Mouse (Mus musculus): Measurements from ENCODE around the gene Rasl2-9. TPM values are rescaled to one million over a fixed set of nuclear protein-coding genes. Genes with fewer than 3 reads are reported as not detected.

Rasl2-9 gene
- total and polyA plus RNA-seq, 2 experiments: 0.45 to 2.7 TPM

DNA sequence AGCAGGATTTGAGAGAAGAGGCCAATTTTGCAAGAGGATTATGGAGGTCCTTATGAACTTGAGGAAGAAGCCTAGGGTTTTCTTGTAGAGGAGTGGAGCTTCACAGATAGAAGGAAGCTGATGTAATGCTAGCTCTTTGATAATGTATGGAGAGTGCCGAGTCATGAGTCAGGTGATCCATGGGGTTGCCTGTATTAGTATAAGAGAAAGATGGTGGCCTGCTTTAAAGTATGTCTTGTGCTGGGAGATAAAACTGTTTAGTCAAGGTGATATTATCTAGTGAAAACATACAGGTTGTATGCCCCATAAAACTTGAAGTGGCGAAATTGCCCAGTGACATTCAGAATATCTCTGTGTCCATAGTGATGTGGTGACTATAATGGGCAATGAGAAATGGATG, 48.8 kb downstream of the Rasl2-9 start:
- Histone ChIP-seq H3K27me3 (ENCODE audit: control insufficient read depth, insufficient read depth, low read length) (no peaks in the 10 kb centered on the region), H3K79me2 (ENCODE audit: control insufficient read depth, insufficient read depth, low read length) (peaks cover 16% of the 10 kb centered on the region), H3K27ac (replicated peaks; ENCODE audit: insufficient read depth, low read depth, low read length) (no peak overlapping the region), H3K4me3 (ENCODE audit: insufficient read depth, low read depth, low read length) (no peak overlapping the region), H3K36me3 (ENCODE audit: control insufficient read depth, insufficient read depth, low read length) (peaks cover 55% of the 10 kb centered on the region), H3K4me1 (ENCODE audit: control insufficient read depth, insufficient read depth, low read length) (peaks cover 9% of the 10 kb centered on the region), H3K9ac (ENCODE audit: low read depth, low read length) (no peak overlapping the region)
- no peak for TF ChIP-seq CTCF (IDR thresholded peaks at IDR 0.05; ENCODE audit: low read depth, low read length)
- TF ChIP-seq POLR2A (IDR thresholded peaks at IDR 0.05; ENCODE audit: extremely low read depth, insufficient read depth, low read length): no peak
- WGBS: 89% methylated on average over 2 of the region's 2 CpGs
- DNase-seq (ENCODE audit: extremely low read depth, low read depth, low spot score): no peak

DNA sequence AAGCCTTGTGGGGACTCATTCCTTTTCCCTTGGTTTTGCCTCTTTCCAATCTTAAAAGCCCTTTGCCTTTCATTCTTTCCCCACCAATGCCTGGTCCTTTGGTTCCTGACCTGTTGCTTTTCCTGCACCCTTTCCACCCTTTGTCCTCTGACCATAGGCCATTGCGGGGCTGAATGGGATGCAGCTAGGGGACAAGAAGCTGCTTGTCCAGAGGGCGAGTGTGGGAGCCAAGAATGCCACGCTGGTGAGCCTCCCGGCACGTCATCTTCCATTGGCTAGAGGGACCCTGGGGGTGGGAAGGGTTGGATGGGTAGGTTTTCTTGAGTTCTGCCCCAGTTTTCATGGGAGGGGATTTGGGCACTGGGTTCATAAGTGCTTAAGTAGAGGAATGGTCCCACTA, 50.8 kb downstream of the Rasl2-9 start:
- no peak for DNase-seq (ENCODE audit: extremely low read depth, low read depth, low spot score)
- Histone ChIP-seq H3K27me3 (ENCODE audit: control insufficient read depth, insufficient read depth, low read length) (no peaks in the 10 kb centered on the region), H3K36me3 (ENCODE audit: control insufficient read depth, insufficient read depth, low read length) (peaks cover 74% of the 10 kb centered on the region), H3K79me2 (ENCODE audit: control insufficient read depth, insufficient read depth, low read length) (peaks cover 19% of the 10 kb centered on the region), H3K9ac (ENCODE audit: low read depth, low read length) (no peak overlapping the region), H3K27ac (replicated peaks; ENCODE audit: insufficient read depth, low read depth, low read length) (no peak overlapping the region), H3K4me3 (ENCODE audit: insufficient read depth, low read depth, low read length) (no peak overlapping the region), H3K4me1 (ENCODE audit: control insufficient read depth, insufficient read depth, low read length) (no peaks in the 10 kb centered on the region)
- WGBS: 89% methylated on average over 5 of the region's 5 CpGs
- no peak for TF ChIP-seq CTCF (IDR thresholded peaks at IDR 0.05; ENCODE audit: low read depth, low read length)
- no peak for TF ChIP-seq POLR2A (IDR thresholded peaks at IDR 0.05; ENCODE audit: extremely low read depth, insufficient read depth, low read length)

Other genes with a start within 250 kb of the Rasl2-9 start
- gene Isoc2a, start 248.8 kb downstream of the Rasl2-9 start, total RNA-seq (2014; rRNA removed): 54.3 and 63.5 TPM in 2 replicates
- gene Isoc2a, start 248.8 kb downstream of the Rasl2-9 start, polyA plus RNA-seq (2012; rRNA removed): 103 and 110 TPM in 2 replicates
- gene Gm36210, start 219.4 kb downstream of the Rasl2-9 start, total RNA-seq (2014; rRNA removed): not detected in 2 replicates
- 0.13 TPM in 1 of 2 replicates, not detected in the other for gene Gm36210, start 219.4 kb downstream of the Rasl2-9 start, polyA plus RNA-seq (2012; rRNA removed)
- 0.55 and 0.74 TPM in 2 replicates for gene Zfp628, start 210.7 kb downstream of the Rasl2-9 start, total RNA-seq (2014; rRNA removed)
- 6.2 and 8.3 TPM in 2 replicates for gene Zfp628, start 210.7 kb downstream of the Rasl2-9 start, polyA plus RNA-seq (2012; rRNA removed)
- gene Nat14, start 203.9 kb downstream of the Rasl2-9 start, total RNA-seq (2014; rRNA removed): 0.20 and 0.28 TPM in 2 replicates
- 0.66 and 0.75 TPM in 2 replicates for gene Nat14, start 203.9 kb downstream of the Rasl2-9 start, polyA plus RNA-seq (2012; rRNA removed)
- 0.07 and 0.18 TPM in 2 replicates for gene Ssc5d, start 200.2 kb downstream of the Rasl2-9 start, total RNA-seq (2014; rRNA removed)
- gene Ssc5d, start 200.2 kb downstream of the Rasl2-9 start, polyA plus RNA-seq (2012; rRNA removed): 0.14 and 0.26 TPM in 2 replicates
- not detected in 2 replicates for gene Sbk2, start 161.5 kb downstream of the Rasl2-9 start, total RNA-seq (2014; rRNA removed)
- gene Sbk2, start 161.5 kb downstream of the Rasl2-9 start, polyA plus RNA-seq (2012; rRNA removed): 0.12 TPM in 1 of 2 replicates, not detected in the other
- gene Sbk3, start 154.8 kb downstream of the Rasl2-9 start, total RNA-seq (2014; rRNA removed): not detected in 2 replicates
- not detected in 2 replicates for gene Sbk3, start 154.8 kb downstream of the Rasl2-9 start, polyA plus RNA-seq (2012; rRNA removed)
- 1.2 TPM in 2 replicates for gene Zfp579, start 129.8 kb downstream of the Rasl2-9 start, total RNA-seq (2014; rRNA removed)
- gene Zfp579, start 129.8 kb downstream of the Rasl2-9 start, polyA plus RNA-seq (2012; rRNA removed): 10.8 and 13.0 TPM in 2 replicates
- 6.7 and 10.7 TPM in 2 replicates for gene Zfp524, start 111.5 kb downstream of the Rasl2-9 start, total RNA-seq (2014; rRNA removed)
- gene Zfp524, start 111.5 kb downstream of the Rasl2-9 start, polyA plus RNA-seq (2012; rRNA removed): 38.3 and 41.1 TPM in 2 replicates
- 6.2 and 6.8 TPM in 2 replicates for gene Fiz1, start 111.3 kb downstream of the Rasl2-9 start, total RNA-seq (2014; rRNA removed)
- 18.0 and 19.3 TPM in 2 replicates for gene Fiz1, start 111.3 kb downstream of the Rasl2-9 start, polyA plus RNA-seq (2012; rRNA removed)
- gene Gm44973, start 110.5 kb downstream of the Rasl2-9 start, total RNA-seq (2014; rRNA removed): 0.55 and 1.1 TPM in 2 replicates
- not detected in 2 replicates for gene Gm44973, start 110.5 kb downstream of the Rasl2-9 start, polyA plus RNA-seq (2012; rRNA removed)
- 4.1 and 4.3 TPM in 2 replicates for gene Zfp865, start 105.6 kb downstream of the Rasl2-9 start, total RNA-seq (2014; rRNA removed)
- 11.2 and 14.6 TPM in 2 replicates for gene Zfp865, start 105.6 kb downstream of the Rasl2-9 start, polyA plus RNA-seq (2012; rRNA removed)
- 0.20 and 0.28 TPM in 2 replicates for gene Ccdc106, start 105.4 kb downstream of the Rasl2-9 start, total RNA-seq (2014; rRNA removed)
- gene Ccdc106, start 105.4 kb downstream of the Rasl2-9 start, polyA plus RNA-seq (2012; rRNA removed): 0.30 and 0.35 TPM in 2 replicates
- gene 4632433K11Rik, start 91.8 kb downstream of the Rasl2-9 start, total RNA-seq (2014; rRNA removed): 0.28 TPM in 1 of 2 replicates, not detected in the other
- not detected in 2 replicates for gene 4632433K11Rik, start 91.8 kb downstream of the Rasl2-9 start, polyA plus RNA-seq (2012; rRNA removed)
- 2.4 and 2.8 TPM in 2 replicates for gene Zfp784, start 87.5 kb downstream of the Rasl2-9 start, total RNA-seq (2014; rRNA removed)
- gene Zfp784, start 87.5 kb downstream of the Rasl2-9 start, polyA plus RNA-seq (2012; rRNA removed): 2.7 and 2.9 TPM in 2 replicates
- gene Zfp580, start 74.4 kb downstream of the Rasl2-9 start, total RNA-seq (2014; rRNA removed): 0.18 and 0.20 TPM in 2 replicates
- 1.9 and 2.2 TPM in 2 replicates for gene Zfp580, start 74.4 kb downstream of the Rasl2-9 start, polyA plus RNA-seq (2012; rRNA removed)
- 30.4 and 35.2 TPM in 2 replicates for gene U2af2, start 63.8 kb downstream of the Rasl2-9 start, total RNA-seq (2014; rRNA removed)
- gene U2af2, start 63.8 kb downstream of the Rasl2-9 start, polyA plus RNA-seq (2012; rRNA removed): 70.6 and 90.4 TPM in 2 replicates
- gene Epn1, start 45.7 kb downstream of the Rasl2-9 start, total RNA-seq (2014; rRNA removed): 54.2 and 81.8 TPM in 2 replicates
- gene Epn1, start 45.7 kb downstream of the Rasl2-9 start, polyA plus RNA-seq (2012; rRNA removed): 203 and 212 TPM in 2 replicates
- gene Rfpl4, start 9.0 kb downstream of the Rasl2-9 start, total RNA-seq (2014; rRNA removed): not detected in 2 replicates
- not detected in 2 replicates for gene Rfpl4, start 9.0 kb downstream of the Rasl2-9 start, polyA plus RNA-seq (2012; rRNA removed)
- gene Vmn1r55, start 23.7 kb upstream of the Rasl2-9 start, total RNA-seq (2014; rRNA removed): not detected in 2 replicates
- gene Vmn1r55, start 23.7 kb upstream of the Rasl2-9 start, polyA plus RNA-seq (2012; rRNA removed): not detected in 2 replicates
- gene Vmn1r56, start 70.8 kb upstream of the Rasl2-9 start, total RNA-seq (2014; rRNA removed): not detected in 2 replicates
- not detected in 2 replicates for gene Vmn1r56, start 70.8 kb upstream of the Rasl2-9 start, polyA plus RNA-seq (2012; rRNA removed)
- gene Vmn1r57, start 92.5 kb upstream of the Rasl2-9 start, total RNA-seq (2014; rRNA removed): not detected in 2 replicates
- gene Vmn1r57, start 92.5 kb upstream of the Rasl2-9 start, polyA plus RNA-seq (2012; rRNA removed): not detected in 2 replicates
- not detected in 2 replicates for gene Gm5065, start 224.6 kb upstream of the Rasl2-9 start, total RNA-seq (2014; rRNA removed)
- gene Gm5065, start 224.6 kb upstream of the Rasl2-9 start, polyA plus RNA-seq (2012; rRNA removed): not detected in 2 replicates
- gene Nlrp2, start 225.1 kb upstream of the Rasl2-9 start, total RNA-seq (2014; rRNA removed): not detected in 2 replicates
- gene Nlrp2, start 225.1 kb upstream of the Rasl2-9 start, polyA plus RNA-seq (2012; rRNA removed): not detected in 2 replicates

Data from liver, adult 2 months (tissue).